Mouse (Mus musculus) frontal cortex, postnatal 14 days (tissue): ENCODE data around the gene Hoxb7.

ENCODE experiments used
- DNase-seq, 2 experiments: peaks; one replicate each; pipeline ENCODE4 v3.0.0; 2022; ENCODE audit warnings: low spot score in 2 of 2

Gene Hoxb7

GRCm38 (mm10) chr11:96284774-96285734 lies 1.4 kb upstream of the Hoxb7 start:
- no peak for DNase-seq

GRCm38 (mm10) chr11:96286739-96287385 lies 439 bp downstream of the Hoxb7 start:
- no peak for DNase-seq

- no peak for DNase-seq
Measured at GRCm38 (mm10) chr11:96287411-96287810, 988 bp downstream of the Hoxb7 start.

GRCm38 (mm10) chr11:96288455-96289221 lies 2.2 kb downstream of the Hoxb7 start:
- DNase-seq, result no peak

- no peak for DNase-seq
Measured at GRCm38 (mm10) chr11:96289293-96289692, 2.9 kb downstream of the Hoxb7 start.

- DNase-seq, result no peak
Measured at GRCm38 (mm10) chr11:96289837-96290236, 3.4 kb downstream of the Hoxb7 start.

- no peak for DNase-seq
Measured at GRCm38 (mm10) chr11:96290705-96291355, 4.4 kb downstream of the Hoxb7 start.

- no peak for DNase-seq
Measured at GRCm38 (mm10) chr11:96291681-96292564, 5.5 kb downstream of the Hoxb7 start, which contains the start of gene Hoxb6. Gene Hoxb6, plus strand, starts transcription at chr11:96292476.

- DNase-seq, result no peak
Measured at GRCm38 (mm10) chr11:96292565-96293301, 6.3 kb downstream of the Hoxb7 start.

- no peak for DNase-seq
Measured at GRCm38 (mm10) chr11:96293302-96293921, 7.0 kb downstream of the Hoxb7 start.

GRCm38 (mm10) chr11:96294245-96295091 lies 8.0 kb downstream of the Hoxb7 start:
- peak in 1 of 2 experiments; percentile 56 for DNase-seq

- no peak for DNase-seq
Measured at GRCm38 (mm10) chr11:96295092-96295835, 8.8 kb downstream of the Hoxb7 start.

- no peak for DNase-seq
Measured at GRCm38 (mm10) chr11:96296997-96297396, 10.6 kb downstream of the Hoxb7 start.

- DNase-seq, result no peak
Measured at GRCm38 (mm10) chr11:96297428-96297827, 11.0 kb downstream of the Hoxb7 start.

GRCm38 (mm10) chr11:96297968-96298635 lies 11.7 kb downstream of the Hoxb7 start:
- DNase-seq, result no peak

GRCm38 (mm10) chr11:96298895-96299667 lies 12.7 kb downstream of the Hoxb7 start:
- DNase-seq, result no peak
